Mouse (Mus musculus): ENCODE data around the gene Atp6v1b1. TPM values are rescaled to one million over a fixed set of nuclear protein-coding genes. Genes with fewer than 3 reads are reported as not detected.

Atp6v1b1 gene
- total RNA-seq, 1 experiment from 2014 or later: not detected

DNA sequence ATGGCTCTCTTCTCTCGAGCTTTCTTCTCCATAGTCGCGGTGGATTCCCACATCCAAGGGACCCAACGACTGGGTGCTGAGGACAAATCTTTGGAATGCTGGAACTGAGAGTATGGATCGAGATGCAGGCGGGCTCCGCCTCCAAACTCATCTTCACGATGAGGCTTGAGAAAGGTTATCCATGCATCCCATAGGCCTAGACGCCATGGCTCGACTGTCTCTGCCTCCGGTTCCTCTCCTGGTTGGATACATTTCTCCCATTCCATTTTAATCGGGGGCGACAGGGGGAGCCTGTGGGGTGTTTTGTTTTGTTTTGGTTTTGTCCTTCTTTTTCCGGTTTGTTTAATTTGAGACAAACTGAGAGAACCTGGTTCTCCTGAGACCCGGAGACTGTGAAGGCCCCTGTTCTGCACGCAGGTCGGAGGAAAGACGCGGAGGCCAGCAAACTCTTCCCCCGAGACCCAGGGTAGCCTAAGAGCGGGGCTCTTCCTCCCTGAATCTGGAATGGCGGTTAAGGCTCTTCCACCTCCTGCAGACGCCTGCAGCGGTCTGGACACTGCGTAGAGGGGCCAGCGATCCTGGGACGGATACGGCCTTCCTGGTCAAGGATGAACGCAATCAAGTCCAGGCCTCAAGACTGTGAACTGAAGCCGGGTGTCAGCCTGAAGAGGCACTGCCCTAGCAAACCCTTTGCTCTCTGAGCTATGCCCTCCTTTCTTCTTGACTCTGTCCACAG lies 27.2 kb upstream of the Atp6v1b1 start:
- no peak for DNase-seq

DNA sequence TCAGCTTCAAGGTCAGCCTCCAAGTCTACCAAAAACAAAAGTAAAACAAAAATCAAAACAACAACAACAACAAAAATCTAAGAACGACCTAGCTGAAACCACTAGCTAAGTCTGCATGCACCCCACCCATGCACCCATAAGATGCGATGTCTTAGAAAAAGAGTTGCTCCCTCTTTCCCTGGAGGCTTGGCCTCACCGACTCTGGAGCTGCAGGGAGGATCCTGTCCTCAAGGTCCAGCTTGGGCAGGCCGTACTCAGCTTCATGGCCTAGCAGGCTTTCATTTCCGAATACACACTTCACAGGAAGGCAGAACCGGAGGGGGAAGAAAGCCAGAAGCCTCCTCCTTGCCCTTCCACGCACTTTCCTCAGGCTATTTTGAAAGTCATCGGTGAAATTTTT lies 25.8 kb upstream of the Atp6v1b1 start:
- no peak for DNase-seq

DNA sequence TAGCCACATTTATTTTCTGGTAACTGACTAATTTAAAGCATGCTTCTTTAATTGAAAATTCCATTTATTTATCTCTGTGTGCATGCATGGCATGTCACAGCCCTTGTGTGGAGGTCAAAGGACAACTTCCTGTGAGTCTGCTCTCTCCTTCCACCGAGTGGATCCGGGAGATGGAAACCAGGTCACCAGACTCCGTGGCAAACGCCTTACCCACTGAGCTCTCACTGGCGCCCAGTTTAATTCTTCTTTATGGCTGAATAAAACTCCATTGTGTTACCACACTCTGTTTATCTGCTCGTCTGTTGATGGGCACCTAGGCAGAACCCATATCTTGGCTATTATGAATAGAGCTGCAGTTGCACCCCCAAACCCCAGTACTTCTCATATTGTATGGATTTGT lies 20.3 kb upstream of the Atp6v1b1 start:
- no peak for DNase-seq

DNA sequence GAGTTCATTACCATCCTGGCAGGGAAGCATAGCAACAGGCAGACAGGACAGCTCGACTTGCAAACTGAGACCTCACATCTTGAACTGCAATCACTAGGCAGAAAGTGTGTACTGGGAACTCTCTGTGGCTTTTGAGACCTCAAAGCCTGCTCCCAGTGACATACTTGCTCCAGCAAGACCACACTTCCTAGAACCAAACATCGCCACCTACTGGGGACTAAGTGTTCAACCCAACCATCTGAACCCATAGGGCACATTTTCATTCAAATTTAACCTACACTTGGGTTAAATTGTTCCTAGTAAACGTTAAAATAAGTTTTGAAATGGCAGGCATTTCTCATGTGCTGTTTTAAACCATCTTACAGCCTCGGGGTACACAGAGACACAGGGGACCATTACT lies 15.6 kb upstream of the Atp6v1b1 start:
- no peak for DNase-seq

DNA sequence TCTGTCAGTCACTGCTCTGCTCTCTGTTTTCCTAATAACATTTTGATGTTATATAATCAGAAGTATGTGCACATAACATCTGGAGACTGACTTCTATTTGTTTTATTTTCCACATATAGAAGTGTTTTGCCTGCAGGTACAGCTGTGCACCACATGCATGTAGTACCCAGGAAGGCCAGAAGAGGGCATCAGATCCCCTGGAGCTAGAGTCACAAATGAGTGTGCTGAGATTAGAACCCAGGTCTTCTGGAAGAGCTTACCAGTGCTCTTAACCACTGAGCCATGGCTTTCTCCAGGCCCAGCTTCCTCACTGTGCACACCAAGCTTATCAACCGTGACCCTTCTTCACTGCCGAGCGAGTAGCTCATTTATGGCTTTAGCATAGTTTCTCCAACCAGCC lies 14.3 kb upstream of the Atp6v1b1 start:
- peak; percentile 25 for DNase-seq

DNA sequence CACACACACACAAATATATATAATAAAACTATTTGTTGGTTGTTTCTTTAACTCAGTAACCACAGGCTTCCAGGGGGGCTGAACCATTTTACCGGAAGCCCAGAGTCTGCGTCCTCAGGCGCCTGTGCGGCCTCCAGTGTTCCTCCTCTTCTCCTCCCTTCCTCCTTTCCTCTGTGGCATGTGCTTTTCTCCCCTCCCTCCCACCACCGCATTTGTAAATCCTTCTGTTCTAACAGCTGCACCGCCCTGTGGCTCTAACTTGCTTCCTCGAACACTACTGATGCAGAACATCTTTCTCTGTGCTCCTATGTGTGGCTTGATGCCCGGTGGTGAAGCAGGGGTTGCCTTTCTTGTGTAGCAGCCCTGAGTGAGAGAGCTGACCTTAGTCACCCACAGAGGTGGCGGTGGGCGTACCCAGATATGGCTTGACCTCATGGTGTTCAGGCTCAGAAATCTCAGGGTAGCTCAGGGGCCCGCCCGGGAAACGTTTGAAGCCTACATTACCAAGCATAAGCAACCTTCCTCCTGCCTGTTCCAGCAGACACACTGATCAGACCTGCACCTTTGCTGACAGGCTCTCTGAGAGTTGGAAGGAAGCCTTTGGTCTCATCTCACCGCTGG lies 13.3 kb upstream of the Atp6v1b1 start:
- DNase-seq: no peak

DNA sequence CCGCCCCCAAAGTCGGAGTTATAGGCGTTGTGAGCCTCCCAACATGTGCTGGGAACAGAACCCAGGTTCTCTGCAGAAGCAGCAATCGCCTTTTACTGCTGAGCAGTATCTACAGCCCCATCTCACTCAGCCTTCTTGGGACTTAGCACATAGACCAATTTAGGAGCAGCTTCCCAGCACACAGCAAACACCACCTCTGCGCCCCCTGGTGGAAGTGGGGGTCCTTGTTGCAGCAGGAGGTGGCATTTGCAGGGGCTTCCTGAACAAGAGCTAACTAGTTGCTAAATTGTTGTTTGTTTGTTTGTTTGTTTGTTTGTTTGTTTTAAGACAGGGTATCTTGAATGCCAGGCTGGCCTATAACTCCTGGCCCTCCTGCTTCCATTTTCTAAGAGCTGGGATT lies 11.7 kb upstream of the Atp6v1b1 start:
- DNase-seq: peak; percentile 81

DNA sequence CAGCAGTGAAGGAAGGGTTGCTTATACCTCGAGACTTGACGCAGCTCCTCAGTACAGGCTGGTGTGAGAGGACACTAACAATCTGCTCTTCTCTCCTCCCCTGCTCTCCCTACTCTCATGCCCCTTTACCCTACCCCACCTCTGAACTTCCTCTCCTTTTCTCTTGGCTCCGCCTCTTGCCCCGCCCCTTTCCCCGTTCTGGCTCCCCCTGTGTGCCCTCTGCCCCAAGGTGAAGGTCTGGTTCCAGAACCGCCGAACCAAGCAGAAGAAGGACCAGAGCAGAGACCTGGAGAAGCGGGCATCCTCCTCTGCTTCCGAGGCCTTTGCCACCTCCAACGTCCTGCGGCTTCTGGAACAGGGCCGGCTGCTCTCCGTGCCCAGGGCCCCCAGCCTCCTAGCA lies 5.5 kb upstream of the Atp6v1b1 start:
- DNase-seq: no peak

DNA sequence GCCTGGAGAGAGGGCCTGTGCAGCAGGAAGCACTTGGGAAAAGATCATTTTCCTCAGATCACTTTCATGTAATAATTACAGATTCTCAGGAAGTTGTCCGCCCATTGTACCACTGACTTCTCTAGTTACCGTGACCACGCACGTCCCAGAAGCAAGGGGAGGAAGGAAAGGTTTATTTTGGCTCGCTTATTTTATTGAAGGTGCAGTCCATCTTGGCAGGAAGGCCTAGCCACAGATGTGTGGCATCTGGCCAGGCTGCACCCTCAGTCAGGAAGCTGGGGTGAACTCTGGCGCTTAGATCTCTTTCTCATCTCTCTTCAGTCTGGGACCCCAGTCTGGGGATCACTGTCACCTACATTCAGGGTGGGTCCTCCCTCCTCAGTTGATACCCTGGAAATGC lies 4.2 kb upstream of the Atp6v1b1 start:
- no peak for DNase-seq

DNA sequence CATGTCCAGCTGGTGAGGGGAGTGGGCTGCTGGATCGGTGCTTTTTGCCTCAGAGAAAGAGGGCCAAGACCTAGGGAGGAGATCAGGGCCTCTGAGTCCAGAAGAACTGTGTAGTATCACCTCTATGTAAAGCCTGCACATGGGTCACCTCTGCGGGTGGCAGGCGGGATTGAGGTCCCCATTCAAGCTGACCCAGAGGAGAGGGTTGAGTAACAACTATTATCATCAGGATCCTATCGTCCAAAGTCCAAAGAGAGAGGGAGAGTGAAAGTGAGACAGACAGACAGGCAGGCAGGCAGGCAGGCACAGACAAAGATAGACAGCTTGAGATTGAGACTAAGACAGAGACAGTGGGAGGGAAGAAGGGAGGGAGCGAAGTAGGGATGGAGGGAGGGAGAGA lies 422 bp downstream of the Atp6v1b1 start:
- no peak for DNase-seq

DNA sequence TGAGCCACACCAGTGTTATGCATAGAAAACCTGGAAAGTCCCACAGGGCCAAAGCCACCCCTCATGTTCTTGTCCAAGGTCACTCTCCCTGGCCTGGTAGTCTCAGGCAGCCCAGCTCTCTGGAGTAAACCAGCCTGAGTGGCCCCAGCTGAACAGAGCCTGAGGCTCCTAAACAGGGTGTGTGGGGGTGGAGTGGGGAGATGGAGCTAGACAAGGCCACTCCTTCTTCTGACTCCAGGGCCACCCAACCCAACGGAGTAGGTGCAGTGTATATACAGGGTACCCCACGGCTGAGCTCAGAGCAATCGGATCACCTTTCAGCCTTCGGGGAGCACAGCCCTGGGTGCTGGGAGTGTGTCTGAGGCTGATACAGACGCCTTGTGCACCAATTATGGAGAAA lies 1.3 kb downstream of the Atp6v1b1 start:
- DNase-seq: no peak

DNA sequence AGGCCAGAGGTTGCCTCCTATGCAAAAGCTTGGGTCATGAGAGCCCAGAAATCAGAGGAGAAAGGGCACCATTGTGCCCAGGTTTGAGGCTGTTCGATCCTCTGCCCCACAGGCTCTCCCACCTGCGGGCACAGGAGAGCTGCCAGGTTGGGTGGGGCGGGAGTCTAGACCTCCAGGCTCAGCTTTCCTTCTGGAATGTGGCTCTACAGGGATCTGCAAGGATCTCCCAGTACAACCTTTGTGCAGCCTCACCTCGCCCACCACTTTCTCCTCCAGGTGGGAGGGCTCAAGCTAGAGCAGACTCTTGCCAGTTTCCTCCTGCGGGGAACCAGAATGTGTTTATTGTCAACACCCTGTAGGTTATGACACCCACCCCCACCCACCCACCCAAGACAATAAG lies 1.8 kb downstream of the Atp6v1b1 start:
- no peak for DNase-seq

DNA sequence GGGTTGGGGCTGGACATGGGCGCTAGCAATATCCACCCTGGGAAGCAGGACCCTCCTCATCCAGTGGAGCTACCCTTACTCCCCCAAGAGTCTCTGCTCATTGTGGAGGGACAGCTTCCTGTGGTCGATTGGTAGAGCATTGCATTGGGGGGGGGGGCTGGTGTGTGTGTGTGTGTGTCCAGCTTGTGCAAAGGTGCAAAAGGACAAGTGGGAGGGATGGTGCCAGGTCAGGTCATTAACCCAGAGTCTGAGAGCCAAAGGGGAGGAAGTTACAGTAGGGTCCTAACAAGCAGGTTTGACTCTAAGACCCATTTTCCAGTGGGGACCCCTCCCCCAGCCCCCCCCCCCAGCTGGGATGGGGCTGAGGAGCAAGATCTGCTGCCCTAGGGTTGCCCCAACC lies 2.7 kb downstream of the Atp6v1b1 start:
- DNase-seq: no peak

DNA sequence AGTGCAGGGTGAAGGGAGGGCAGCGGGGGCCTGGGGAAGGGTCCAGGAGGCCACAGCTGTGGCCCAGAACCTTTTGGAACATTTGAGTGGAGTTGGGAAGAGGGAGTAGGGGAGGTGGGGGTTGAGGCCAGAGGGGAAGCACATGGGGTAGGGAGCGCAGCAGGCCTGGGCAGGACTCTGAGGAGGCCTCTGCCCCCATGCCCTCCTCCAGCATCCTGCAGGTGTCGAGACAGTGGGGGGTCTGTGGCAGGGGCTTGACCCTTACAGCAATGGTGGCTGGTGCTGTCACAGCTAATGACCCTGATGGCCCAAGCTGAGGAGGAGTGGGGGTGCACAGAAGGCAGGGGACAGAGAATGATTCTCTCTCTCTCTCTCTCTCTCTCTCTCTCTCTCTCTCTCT lies 6.5 kb downstream of the Atp6v1b1 start:
- no peak for DNase-seq

DNA sequence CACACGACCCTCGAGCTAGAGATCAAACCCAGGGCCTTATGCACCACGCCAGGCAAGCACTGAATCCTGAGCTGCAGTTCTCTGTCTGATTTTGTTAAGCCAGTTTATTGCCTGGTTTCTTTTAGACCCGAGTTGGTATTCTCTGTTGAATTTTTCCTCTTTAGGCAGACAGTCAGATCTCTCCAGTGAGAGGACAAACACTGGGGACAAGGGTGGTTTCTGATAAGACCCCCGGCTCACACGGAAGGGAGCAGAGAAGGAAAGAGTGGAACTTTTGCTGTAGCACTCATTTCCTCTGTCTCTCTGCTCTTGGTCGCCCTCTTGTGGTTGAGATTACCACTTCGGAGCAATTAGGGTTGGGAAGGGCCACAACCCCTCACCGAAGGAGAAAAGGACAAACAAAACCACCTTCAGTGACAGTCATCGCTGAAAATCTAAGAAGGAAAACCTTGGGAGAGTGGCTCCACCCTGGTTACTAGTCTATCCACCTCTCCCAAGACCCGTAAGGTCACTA lies 7.4 kb downstream of the Atp6v1b1 start:
- peak; percentile 56 for DNase-seq

DNA sequence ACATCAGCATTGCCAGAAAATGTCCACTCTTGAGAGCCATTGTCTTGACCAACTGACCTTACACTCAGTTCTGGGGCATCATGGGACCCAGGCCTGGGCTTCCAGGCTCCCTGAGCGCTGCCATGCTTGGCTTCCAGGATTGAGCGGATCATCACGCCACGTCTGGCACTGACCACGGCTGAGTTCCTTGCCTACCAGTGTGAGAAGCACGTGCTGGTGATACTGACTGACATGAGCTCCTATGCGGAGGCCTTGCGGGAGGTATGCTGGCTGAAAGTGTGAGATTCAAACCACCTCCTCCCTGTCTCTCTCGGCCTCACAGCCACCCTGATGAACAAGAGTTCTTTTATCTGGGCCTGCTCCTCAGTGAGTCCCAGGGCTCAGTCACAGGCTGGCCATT lies 13.3 kb downstream of the Atp6v1b1 start:
- no peak for DNase-seq

DNA sequence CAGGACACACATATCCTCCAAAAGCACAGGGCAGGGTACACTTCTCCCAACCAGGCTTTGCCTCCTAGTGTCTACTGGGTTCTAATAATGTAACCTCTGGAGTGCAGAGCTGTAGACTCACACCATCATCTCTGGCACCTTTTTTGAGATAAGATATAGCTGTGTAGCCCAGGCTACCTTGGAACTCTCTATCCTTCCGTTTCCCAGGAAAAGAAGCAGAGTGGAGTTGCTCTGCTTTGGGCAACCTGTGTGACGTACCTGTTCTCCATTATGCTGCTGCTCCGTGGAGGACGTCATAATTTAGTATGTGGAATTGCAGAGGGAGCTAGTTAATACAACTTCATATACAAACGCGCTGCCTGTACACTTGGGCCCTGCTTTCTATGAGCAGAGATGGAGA lies 19.6 kb downstream of the Atp6v1b1 start, which contains the start of gene Ankrd53:
Ankrd53 (plus strand) TSS at position 301 of the 400 bp plus-strand sequence.
- DNase-seq: no peak

DNA sequence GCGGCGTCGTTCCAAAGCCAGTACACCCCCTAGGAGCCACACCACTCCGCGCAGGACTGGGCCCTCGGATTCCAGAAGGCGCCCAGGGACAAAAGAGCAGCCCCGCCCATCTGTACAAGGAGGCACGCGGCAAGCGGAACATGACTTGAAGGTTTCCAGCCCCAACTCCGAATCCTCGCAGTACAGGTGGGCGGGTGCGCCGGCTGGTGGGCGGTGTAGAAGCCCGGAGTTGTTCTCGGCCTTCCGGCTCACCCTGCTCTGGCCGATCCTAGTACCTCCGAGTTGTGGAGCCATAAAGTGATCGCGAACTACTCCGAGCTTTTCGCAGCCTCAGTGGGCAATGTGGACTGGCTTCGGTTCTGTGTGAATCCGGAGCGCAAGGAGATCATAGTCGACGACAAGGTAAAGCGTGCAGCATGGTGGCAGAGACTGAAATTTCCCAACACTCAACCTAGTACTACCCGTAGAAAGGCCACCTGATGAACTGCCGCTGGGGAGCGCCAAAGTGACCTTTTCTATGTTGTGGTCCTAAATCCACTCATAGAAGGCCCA lies 20.2 kb downstream of the Atp6v1b1 start:
- DNase-seq: peak; percentile 33

DNA sequence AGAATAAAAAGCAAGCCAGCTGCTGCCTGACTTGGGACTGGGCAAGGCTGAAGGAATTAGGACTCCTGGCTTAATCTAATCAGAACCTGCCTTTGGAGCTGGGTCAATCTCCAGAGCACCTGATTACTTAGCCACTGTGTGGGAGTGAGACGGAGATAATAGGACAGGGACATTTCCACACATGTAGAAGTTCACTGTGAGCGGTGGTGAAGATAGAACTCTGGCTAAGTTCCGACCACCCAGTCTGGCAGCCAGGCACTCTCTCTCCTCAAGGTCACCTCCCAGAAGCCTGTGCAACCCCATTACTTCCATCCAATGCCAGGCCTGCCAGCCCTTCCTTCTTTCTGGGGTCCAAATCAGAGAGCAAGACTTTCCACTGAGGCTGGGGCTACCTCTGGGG lies 24.2 kb downstream of the Atp6v1b1 start:
- no peak for DNase-seq

DNA sequence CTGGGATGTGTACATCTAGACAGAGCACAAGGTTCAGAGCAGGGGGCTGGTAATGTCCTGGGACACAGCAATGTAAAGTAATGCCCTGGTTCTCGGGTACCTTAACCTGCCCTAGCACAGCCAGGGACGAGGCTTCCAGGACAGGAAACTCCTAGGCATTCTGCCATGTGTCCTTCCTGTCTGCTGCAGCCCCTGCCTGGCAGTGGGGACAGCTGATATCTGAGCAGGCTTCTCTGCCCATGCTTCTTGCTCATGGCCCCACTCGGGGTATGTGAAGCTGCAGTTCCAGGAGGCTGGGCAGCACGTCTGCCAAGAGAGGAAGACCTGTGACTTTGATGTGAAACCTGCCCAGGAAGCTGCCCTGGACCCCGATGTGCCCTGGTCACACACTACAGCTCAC lies 25.7 kb downstream of the Atp6v1b1 start:
- no peak for DNase-seq

DNA sequence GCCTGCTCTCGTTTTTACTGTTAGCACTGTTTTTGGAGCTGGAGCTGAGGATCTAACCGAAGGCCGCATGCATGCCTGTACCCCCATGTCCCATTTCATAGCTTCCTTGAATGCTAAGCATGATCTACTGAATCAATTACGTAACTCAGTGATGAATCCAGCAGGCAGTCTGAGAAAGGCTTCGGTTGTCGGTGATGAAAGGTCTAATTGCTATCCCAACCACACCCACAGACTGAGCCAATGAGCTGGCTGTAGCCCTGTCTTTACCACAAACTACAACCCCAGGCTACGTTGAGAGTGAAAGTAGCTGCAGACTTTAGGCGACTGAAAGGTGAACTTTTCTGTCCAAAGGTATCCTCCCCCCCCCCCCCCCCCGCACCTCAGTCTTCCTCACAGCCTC lies 31.3 kb downstream of the Atp6v1b1 start:
- no peak for DNase-seq

DNA sequence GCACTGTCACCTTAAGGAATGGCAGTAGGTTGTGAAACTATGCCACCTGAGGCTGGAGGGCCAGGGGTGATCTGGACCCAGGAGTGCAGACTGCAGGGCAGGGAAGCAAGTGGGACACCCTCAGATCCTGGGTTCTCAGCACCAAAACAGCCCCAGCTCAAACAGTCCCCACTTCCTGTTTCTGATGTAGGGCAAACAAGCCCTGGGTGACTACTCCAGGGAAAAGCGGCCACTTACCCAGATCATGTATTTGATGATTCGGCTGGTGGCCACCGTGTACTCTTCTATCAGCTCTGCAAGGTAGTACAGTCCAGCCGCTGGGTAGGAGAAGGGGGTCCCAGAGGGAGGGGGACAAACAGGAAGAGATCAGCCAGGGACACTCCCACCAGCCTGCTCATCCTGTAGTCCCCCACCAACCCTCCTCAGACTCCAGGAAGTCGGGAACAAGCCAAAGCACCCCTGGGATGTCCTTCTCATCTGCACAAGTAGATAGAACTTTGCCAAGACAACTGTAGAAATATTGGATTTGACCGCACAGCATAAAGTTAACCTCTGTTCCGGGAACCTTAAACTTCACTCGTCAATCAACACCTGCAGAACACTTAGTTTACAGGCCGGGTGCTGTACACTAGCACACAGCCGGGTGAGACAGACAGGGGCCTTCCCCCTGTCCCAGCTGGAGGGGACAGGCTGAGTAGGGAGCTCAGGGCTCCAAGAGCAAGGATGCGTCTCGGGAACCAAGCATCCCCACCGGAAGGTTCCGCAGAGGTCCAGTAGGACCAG lies 32.2 kb downstream of the Atp6v1b1 start:
- no peak for DNase-seq

Measured in adrenal gland, postnatal 25 days (tissue).